26 mouse cellular contexts compared by ENCODE assay signal in the genomic region with DNA sequence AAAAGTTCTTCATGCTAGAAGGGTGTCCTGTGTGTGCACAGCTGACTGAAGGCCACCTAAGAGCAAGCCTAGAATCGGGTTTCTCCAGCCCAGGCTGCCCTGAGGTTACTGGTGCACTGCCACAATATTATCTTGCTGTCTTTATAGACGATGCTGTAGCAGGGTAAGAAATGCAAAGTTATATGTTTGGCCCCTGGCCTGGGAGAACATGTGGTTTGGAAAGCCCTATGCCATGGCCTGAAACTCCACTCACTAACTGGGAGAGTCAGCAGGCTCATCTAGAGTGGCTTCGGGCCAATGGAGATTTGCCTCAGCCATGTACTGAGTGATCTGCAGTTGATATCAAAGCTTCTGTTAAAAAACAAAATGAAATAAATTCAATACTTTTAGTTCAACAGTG. TPM values are rescaled to one million over a fixed set of nuclear protein-coding genes. Genes with fewer than 3 reads are reported as not detected.
A peak's percentile ranks its signal among the peaks of the same experiment; 100 is the strongest.
DNase-seq lines count a peak whose midpoint lies in the region; ATAC-seq and TF ChIP-seq lines count a peak whose summit lies in the region.
"Had no signal": no experiment of that assay in that cellular context is flagged by ENCODE, and none has a peak within 500 bp of the region (broad histone marks: within the 10 kb centered on the region; RNA-seq: fewer than 3 reads in every experiment).

No protein-coding gene starts in this region.

- peaks cover 98% of the 10 kb centered on the region for H3K36me3 ChIP-seq in midbrain, embryonic 12.5 days
- peaks cover 86% of the 10 kb centered on the region for H3K36me3 ChIP-seq in midbrain, embryonic 15.5 days (replicated peaks)

- H3K9me3 ChIP-seq in midbrain, embryonic 12.5 days, result no peaks in the 10 kb centered on the region
- no peaks in the 10 kb centered on the region for H3K9me3 ChIP-seq in midbrain, embryonic 15.5 days
- H3K9me3 ChIP-seq: forebrain, embryonic 10.5 days; forebrain, embryonic 13.5 days; G1E; hindbrain, embryonic 12.5 days; hindbrain, embryonic 15.5 days had no signal

- no peak overlapping the region for H3K4me2 ChIP-seq in midbrain, embryonic 12.5 days (replicated peaks)
- no peak overlapping the region for H3K4me2 ChIP-seq in midbrain, embryonic 15.5 days
- H3K4me2 ChIP-seq: forebrain, embryonic 13.5 days; heart, embryonic 11.5 days; hindbrain, embryonic 12.5 days; hindbrain, embryonic 15.5 days had no signal

- WGBS in midbrain, embryonic 12.5 days, result 97% methylated on average over 3 of the region's 3 CpGs
- WGBS in midbrain, embryonic 15.5 days, result 90% methylated on average over 3 of the region's 3 CpGs

- no peaks in the 10 kb centered on the region for H3K27me3 ChIP-seq in midbrain, embryonic 12.5 days
- no peaks in the 10 kb centered on the region for H3K27me3 ChIP-seq in midbrain, embryonic 15.5 days (replicated peaks)
- H3K27me3 ChIP-seq: forebrain, embryonic 13.5 days; hindbrain, embryonic 12.5 days; hindbrain, embryonic 15.5 days; Patski had no signal

- no peaks in the 10 kb centered on the region for H3K4me1 ChIP-seq in midbrain, embryonic 12.5 days
- no peaks in the 10 kb centered on the region for H3K4me1 ChIP-seq in midbrain, embryonic 15.5 days
- H3K4me1 ChIP-seq: forebrain, embryonic 10.5 days; forebrain, embryonic 13.5 days; hindbrain, embryonic 12.5 days; hindbrain, embryonic 15.5 days had no signal

- no peak for TF ChIP-seq CTCF in gastrocnemius, adult 2 months (IDR thresholded peaks at IDR 0.05)

- H3K27ac ChIP-seq in gastrocnemius, adult 2 months, result peak overlapping the region; percentile 69
- 0 out of 2 replicates have a peak overlapping the region, but pooled peaks have one; percentile 1 for H3K27ac ChIP-seq in midbrain, embryonic 12.5 days (replicated peaks)
- no peak overlapping the region for H3K27ac ChIP-seq in midbrain, embryonic 15.5 days
- H3K27ac ChIP-seq: forebrain, embryonic 10.5 days; forebrain, embryonic 13.5 days; hindbrain, embryonic 12.5 days; hindbrain, embryonic 15.5 days had no signal

- no peak overlapping the region for H3K4me3 ChIP-seq in gastrocnemius, adult 2 months
- H3K4me3 ChIP-seq in midbrain, embryonic 12.5 days, result no peak overlapping the region
- no peak overlapping the region for H3K4me3 ChIP-seq in midbrain, embryonic 15.5 days
- H3K4me3 ChIP-seq: forebrain, embryonic 10.5 days; forebrain, embryonic 13.5 days; hindbrain, embryonic 12.5 days; hindbrain, embryonic 15.5 days had no signal

- no peak for ATAC-seq in midbrain, embryonic 12.5 days (ENCODE audit: low FRiP score, low read depth)
- ATAC-seq in midbrain, embryonic 15.5 days (replicated peaks), result no peak
- ATAC-seq: CD4-positive, CD25-positive, alpha-beta regulatory T cell, adult 4 months; forebrain, embryonic 13.5 days; forebrain, embryonic 16.5 days; Patski had no signal

- DNase-seq in gastrocnemius, adult 2 months, result peak; percentile 67
- no peak for DNase-seq in gastrocnemius, postnatal 36 days
- DNase-seq in adipocyte (ENCODE audit: low spot score), result peak; percentile 29
- no peak for DNase-seq in left cerebral cortex, postnatal 36 days (ENCODE audit: low spot score in 2 of 2)
- DNase-seq: adrenal gland, adult 2 months; adrenal gland, postnatal 14 days; cerebellum, adult 11 months; cerebellum, adult 2 months; cerebellum, adult 9-11 months; cerebellum, postnatal 25 days; heart, adult 11 months; kidney, adult 18-20 months had no signal

- H3K9ac ChIP-seq in midbrain, embryonic 12.5 days (replicated peaks), result no peak overlapping the region
- H3K9ac ChIP-seq in midbrain, embryonic 15.5 days, result no peak overlapping the region
- H3K9ac ChIP-seq: forebrain, embryonic 13.5 days; hindbrain, embryonic 12.5 days; hindbrain, embryonic 15.5 days had no signal

- intact Hi-C loops in gastrocnemius, adult 2 months (cut with DNase I), result loop anchor here (10.0 kb wide), 1 partner anchor 211 kb away; a partner anchor contains a TSS
- intact Hi-C loops in gastrocnemius, postnatal 36 days (cut with DNase I), result no loop called here
- intact Hi-C loops in left cerebral cortex, postnatal 36 days (cut with DNase I), result no loop called here

RNA-seq across cellular contexts. Expression of a gene that starts 12.7 kb away (rescaled TPM):
- total RNA-seq in gastrocnemius, adult 2 months (2021), result 10 to 100 TPM; 80.2 to 86.8 TPM
- 10 to 100 TPM; 54.3 to 67.2 TPM for total RNA-seq in gastrocnemius, postnatal 36 days (2021)
- 73.6 and 74.9 TPM in 2 replicates for polyA plus RNA-seq in midbrain, embryonic 12.5 days (2016; fragmentation: Nextera tagmentation; extraction: Ambion mirVana)
- polyA plus RNA-seq in midbrain, embryonic 15.5 days (2015; fragmentation: Nextera tagmentation; extraction: Ambion mirVana), result 57.8 and 63.3 TPM in 2 replicates
- total RNA-seq in left cerebral cortex, postnatal 36 days (2021), result 100 to 1,000 TPM; 265 to 366 TPM

RNA-seq across cellular contexts. Expression of a gene that starts 17.6 kb away (rescaled TPM):
- total RNA-seq in gastrocnemius, adult 2 months (2021), result 1 to 10 TPM; 1.9 to 3.7 TPM
- total RNA-seq in gastrocnemius, postnatal 36 days (2021), result 1 to 10 TPM; 4.0 to 4.3 TPM
- polyA plus RNA-seq in midbrain, embryonic 12.5 days (2016; fragmentation: Nextera tagmentation; extraction: Ambion mirVana), result 18.2 and 26.6 TPM in 2 replicates
- 9.0 and 11.0 TPM in 2 replicates for polyA plus RNA-seq in midbrain, embryonic 15.5 days (2015; fragmentation: Nextera tagmentation; extraction: Ambion mirVana)
- total RNA-seq in left cerebral cortex, postnatal 36 days (2021), result 1 to 10 TPM in 1 of 2 experiments, under 1 TPM in 1; 0.59 to 1.1 TPM
- total RNA-seq: common myeloid progenitor, adult 5-6 weeks; hematopoietic stem cell, adult 5-6 weeks had no signal
- polyA plus RNA-seq: CD4-positive, CD25-positive, alpha-beta regulatory T cell, adult 4 months; G1E had no signal

RNA-seq across cellular contexts. Expression of a gene that starts 28.8 kb away (rescaled TPM):
- under 1 TPM in 1 of 2 experiments, not detected in 1; 0.10 TPM for total RNA-seq in gastrocnemius, adult 2 months (2021)
- not detected for total RNA-seq in gastrocnemius, postnatal 36 days (2021)
- polyA plus RNA-seq in midbrain, embryonic 12.5 days (2016; fragmentation: Nextera tagmentation; extraction: Ambion mirVana), result not detected in 2 replicates
- polyA plus RNA-seq in midbrain, embryonic 15.5 days (2015; fragmentation: Nextera tagmentation; extraction: Ambion mirVana), result 0.10 TPM in 1 of 2 replicates, not detected in the other
- total RNA-seq in left cerebral cortex, postnatal 36 days (2021), result 100 to 1,000 TPM; 207 to 223 TPM
- total RNA-seq: common myeloid progenitor, adult 5-6 weeks; heart, postnatal 25 days; hematopoietic stem cell, adult 5-6 weeks had no signal
- polyA plus RNA-seq: CD4-positive, CD25-positive, alpha-beta regulatory T cell, adult 4 months; forebrain, embryonic 10.5 days; forebrain, embryonic 13.5 days; G1E; heart, embryonic 11.5 days; hindbrain, embryonic 12.5 days; hindbrain, embryonic 15.5 days had no signal

Comparison
In these comparisons a context has a peak if more than half of its experiments do, and no peak if none do; other contexts are left out.
1. DNase-seq: peak in gastrocnemius, adult 2 months (single experiment) and adipocyte (single experiment); none in gastrocnemius, postnatal 36 days (0 of 2) and left cerebral cortex, postnatal 36 days (0 of 2).
2. RNA of a gene that starts 28.8 kb away (total RNA-seq): 207 to 223 TPM in left cerebral cortex, postnatal 36 days; 0.10 TPM in gastrocnemius, adult 2 months and not detected in gastrocnemius, postnatal 36 days; every median in the first group is over 100 times any median in the second.